Comparison of ENCODE assay signal across 25 mouse cellular contexts in the genomic region with DNA sequence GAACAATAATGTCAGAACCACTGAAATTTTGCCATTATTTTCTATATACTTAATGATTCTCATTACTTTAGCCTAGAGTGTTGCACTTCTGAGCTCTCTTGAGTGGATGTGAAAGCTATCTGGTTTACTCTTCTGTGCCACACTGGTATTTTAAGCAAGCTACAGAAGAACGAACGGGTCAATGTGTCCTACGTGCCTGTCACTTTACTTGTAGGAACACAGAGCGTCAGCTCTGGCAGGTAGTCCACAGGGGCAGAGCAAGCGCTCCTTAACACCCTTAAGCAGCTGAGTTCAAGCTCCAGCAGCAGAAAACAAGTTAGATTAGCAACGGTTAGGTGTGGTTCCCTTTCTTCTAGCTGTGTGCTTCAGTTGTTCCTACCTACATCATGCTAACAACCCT. TPM values are rescaled to one million over a fixed set of nuclear protein-coding genes. Genes with fewer than 3 reads are reported as not detected.
"Had no signal": no experiment of that assay in that cellular context is flagged by ENCODE, and none has a peak within 500 bp of the region (broad histone marks: within the 10 kb centered on the region; RNA-seq: fewer than 3 reads in every experiment).

No protein-coding gene starts in this region.

- H3K27ac ChIP-seq: kidney, postnatal 0 days; layer of hippocampus, adult 2 months; limb, embryonic 10.5 days; limb, embryonic 13.5 days; liver, embryonic 12.5 days; liver, embryonic 15.5 days; lung, embryonic 15.5 days; midbrain, embryonic 10.5 days; midbrain, embryonic 13.5 days; neural tube, embryonic 13.5 days had no signal

- H3K9ac ChIP-seq: limb, embryonic 13.5 days; liver, embryonic 12.5 days; liver, embryonic 15.5 days; lung, embryonic 15.5 days; midbrain, embryonic 13.5 days; neural tube, embryonic 13.5 days had no signal

- H3K4me1 ChIP-seq: limb, embryonic 10.5 days; limb, embryonic 13.5 days; liver, embryonic 12.5 days; liver, embryonic 15.5 days; lung, embryonic 15.5 days; megakaryocyte, embryonic 14.5 days; midbrain, embryonic 10.5 days; midbrain, embryonic 13.5 days; neural tube, embryonic 13.5 days had no signal

- H3K27me3 ChIP-seq: limb, embryonic 13.5 days; liver, embryonic 12.5 days; liver, embryonic 15.5 days; lung, embryonic 15.5 days; megakaryocyte, embryonic 14.5 days; midbrain, embryonic 13.5 days; neural tube, embryonic 13.5 days had no signal

- H3K4me3 ChIP-seq: layer of hippocampus, adult 2 months; limb, embryonic 10.5 days; limb, embryonic 13.5 days; liver, embryonic 12.5 days; liver, embryonic 15.5 days; lung, embryonic 15.5 days; megakaryocyte, embryonic 14.5 days; midbrain, embryonic 10.5 days; midbrain, embryonic 13.5 days; myocyte; neural tube, embryonic 13.5 days had no signal

- H3K9me3 ChIP-seq: limb, embryonic 10.5 days; limb, embryonic 13.5 days; liver, embryonic 12.5 days; liver, embryonic 15.5 days; lung, embryonic 15.5 days; megakaryocyte, embryonic 14.5 days; midbrain, embryonic 10.5 days; midbrain, embryonic 13.5 days; neural tube, embryonic 13.5 days had no signal

- H3K4me2 ChIP-seq: limb, embryonic 13.5 days; liver, embryonic 12.5 days; liver, embryonic 15.5 days; lung, embryonic 15.5 days; midbrain, embryonic 13.5 days; neural tube, embryonic 13.5 days had no signal

- DNase-seq: kidney, postnatal 25 days; layer of hippocampus, adult 9-11 months; liver; lung, adult 18-20 months; lung, postnatal 10 days; lung, postnatal 36 days; retina, postnatal 1 day; right cerebral cortex, postnatal 25 days; spleen, adult 18-20 months; thymus, adult 18-20 months; thymus, postnatal 36 days had no signal

- ATAC-seq: liver, embryonic 12.5 days; midbrain, embryonic 13.5 days; midbrain, embryonic 16.5 days had no signal

RNA-seq across cellular contexts. Expression of a gene that starts 40.0 kb away (rescaled TPM):
- total RNA-seq: monocyte, adult 5-6 weeks had no signal
